Mouse (Mus musculus) heart, postnatal 0 days (tissue): ENCODE results near the gene Avil.

Experiments used
- CTCF ChIP-seq: IDR thresholded peaks from 2 replicates; pipeline ENCODE4 v1.5.1; 2016; ENCODE audit warnings: antibody characterized with exemption, control low read depth, low read depth
- EP300 ChIP-seq: IDR thresholded peaks from 2 replicates; pipeline ENCODE4 v1.6.1; 2016; ENCODE audit warnings: antibody characterized with exemption, low read depth

GRCm38 (mm10) chr10:126985127-126985526 is 15.4 kb upstream of the Avil start:
- TF ChIP-seq CTCF (no peak), EP300 (no peak)
